Mouse (Mus musculus): ENCODE results near the gene Rhog. TPM values are rescaled to one million over a fixed set of nuclear protein-coding genes. Genes with fewer than 3 reads are reported as not detected.

Rhog gene
- polyA plus RNA-seq, 1 experiment: 104 TPM

- no peak for DNase-seq (ENCODE audit: low read depth, low spot score)
- 83% methylated on average over 3 of the region's 3 CpGs for WGBS
Observed at GRCm38 (mm10) chr7:102256636-102257035, 782 bp upstream of the Rhog start.

GRCm38 (mm10) chr7:102253631-102254030, 2.2 kb downstream of the Rhog start:
- DNase-seq (ENCODE audit: low read depth, low spot score): no peak
- WGBS: 88% methylated on average over 1 of the region's 1 CpGs

- peak; percentile 75 for DNase-seq (ENCODE audit: low read depth, low spot score)
- under 1% methylated on average over 33 of the region's 33 CpGs for WGBS
Observed at GRCm38 (mm10) chr7:102250631-102251214, 5.1 kb downstream of the Rhog start.

GRCm38 (mm10) chr7:102249896-102250630, 5.8 kb downstream of the Rhog start:
- no peak for DNase-seq (ENCODE audit: low read depth, low spot score)

GRCm38 (mm10) chr7:102249531-102249895, 6.3 kb downstream of the Rhog start:
- WGBS: under 1% methylated on average over 23 of the region's 23 CpGs
- DNase-seq (ENCODE audit: low read depth, low spot score): no peak

More at GRCm38 (mm10) chr7:102249896-102250630, 5.8 kb downstream of the Rhog start:
- WGBS: under 1% methylated on average over 42 of the region's 49 CpGs

GRCm38 (mm10) chr7:102248691-102249404, 7.0 kb downstream of the Rhog start:
- 6% methylated on average over 16 of the region's 16 CpGs for WGBS
- no peak for DNase-seq (ENCODE audit: low read depth, low spot score)

- DNase-seq (ENCODE audit: low read depth, low spot score): no peak
- 63% methylated on average over 12 of the region's 12 CpGs for WGBS
Observed at GRCm38 (mm10) chr7:102246956-102247797, 8.7 kb downstream of the Rhog start.

- 44% methylated on average over 6 of the region's 6 CpGs for WGBS
- no peak for DNase-seq (ENCODE audit: low read depth, low spot score)
Observed at GRCm38 (mm10) chr7:102246265-102246664, 9.6 kb downstream of the Rhog start.

- 10% methylated on average over 1 of the region's 1 CpGs for WGBS
- no peak for DNase-seq (ENCODE audit: low read depth, low spot score)
Observed at GRCm38 (mm10) chr7:102245775-102246174, 10.1 kb downstream of the Rhog start.

GRCm38 (mm10) chr7:102244782-102245535, 10.9 kb downstream of the Rhog start:
- no peak for DNase-seq (ENCODE audit: low read depth, low spot score)
- WGBS: 48% methylated on average over 3 of the region's 3 CpGs

- no peak for DNase-seq (ENCODE audit: low read depth, low spot score)
- WGBS: 49% methylated on average over 2 of the region's 2 CpGs
Observed at GRCm38 (mm10) chr7:102243870-102244269, 12.0 kb downstream of the Rhog start.

- WGBS: 59% methylated on average over 3 of the region's 3 CpGs
- DNase-seq (ENCODE audit: low read depth, low spot score): no peak
Observed at GRCm38 (mm10) chr7:102242917-102243316, 12.9 kb downstream of the Rhog start.

- DNase-seq (ENCODE audit: low read depth, low spot score): no peak
- 88% methylated on average over 5 of the region's 5 CpGs for WGBS
Observed at GRCm38 (mm10) chr7:102242371-102242770, 13.5 kb downstream of the Rhog start.

GRCm38 (mm10) chr7:102239591-102239990, 16.3 kb downstream of the Rhog start:
- no peak for DNase-seq (ENCODE audit: low read depth, low spot score)
- 86% methylated on average over 16 of the region's 16 CpGs for WGBS

GRCm38 (mm10) chr7:102238686-102239286, 17.1 kb downstream of the Rhog start:
- 76% methylated on average over 8 of the region's 8 CpGs for WGBS
- no peak for DNase-seq (ENCODE audit: low read depth, low spot score)

- 45% methylated on average over 4 of the region's 4 CpGs for WGBS
- DNase-seq (ENCODE audit: low read depth, low spot score): no peak
Observed at GRCm38 (mm10) chr7:102233059-102233458, 22.8 kb downstream of the Rhog start.

GRCm38 (mm10) chr7:102229814-102230213, 26.0 kb downstream of the Rhog start:
- 62% methylated on average over 6 of the region's 6 CpGs for WGBS
- no peak for DNase-seq (ENCODE audit: low read depth, low spot score)

GRCm38 (mm10) chr7:102228049-102228670, 27.7 kb downstream of the Rhog start:
- 41% methylated on average over 4 of the region's 4 CpGs for WGBS
- DNase-seq (ENCODE audit: low read depth, low spot score): no peak
